Mouse (Mus musculus): Measurements from ENCODE around the gene Tspan4. TPM values are rescaled to one million over a fixed set of nuclear protein-coding genes. Genes with fewer than 3 reads are reported as not detected.
A peak's percentile ranks its signal among the peaks of the same experiment; 100 is the strongest.

Gene Tspan4
- polyA plus RNA-seq, 1 experiment from 2014 or later, result 58.9 TPM

DNA sequence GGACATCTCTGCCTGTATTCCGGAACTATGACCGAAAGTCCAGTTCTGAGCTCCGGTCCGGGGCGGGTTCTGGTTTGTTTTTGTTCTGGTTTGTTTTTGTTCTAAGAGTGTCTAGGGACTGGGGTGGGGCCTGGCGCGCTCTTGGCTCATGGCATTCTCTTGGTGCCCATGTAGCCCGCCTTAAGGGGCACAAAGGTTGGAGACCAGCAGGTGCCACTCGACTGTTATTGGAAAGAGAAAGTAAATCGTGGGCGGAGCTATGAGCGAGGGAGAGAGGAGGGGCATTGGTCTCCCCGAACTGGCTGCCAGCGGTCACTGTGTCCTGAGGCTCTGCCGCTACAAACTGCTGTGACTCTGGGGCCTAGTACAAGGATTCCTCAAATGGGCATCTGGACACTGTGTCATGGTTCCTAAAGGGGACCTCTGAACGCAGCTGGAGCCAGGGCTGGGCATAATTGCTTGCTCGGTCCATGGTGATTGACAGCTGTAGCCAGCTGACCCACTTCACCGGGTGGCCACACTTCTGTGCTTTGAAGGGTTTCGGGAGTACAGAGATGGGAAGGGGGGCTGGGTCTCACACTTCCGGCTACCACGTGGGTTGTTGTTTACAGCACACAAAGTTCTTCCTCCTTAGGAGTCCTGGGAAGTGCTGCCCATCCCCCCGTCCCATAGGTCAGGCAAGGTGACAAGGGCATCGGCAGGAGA, 19.3 kb upstream of the Tspan4 start:
- WGBS (ENCODE audit: insufficient replicate concordance), result 2% methylated on average over 23 of the region's 23 CpGs
- Histone ChIP-seq H3K4me1 (ENCODE audit: control insufficient read depth, insufficient read depth, low read length) (peaks cover 15% of the 10 kb centered on the region; the same call in 1 of the 2 replicates), H3K27ac (ENCODE audit: low read depth, low read length) (peak overlapping the region; percentile 73), H3K27me3 (ENCODE audit: control insufficient read depth, insufficient read depth, low read length) (peaks cover 6% of the 10 kb centered on the region), H3K9me3 (replicated peaks; ENCODE audit: control insufficient read depth, low read length) (no peaks in the 10 kb centered on the region), H3K36me3 (ENCODE audit: control insufficient read depth, insufficient read depth, low read length) (peaks cover 16% of the 10 kb centered on the region), H3K4me2 (peak overlapping the region; percentile 84), H3K9ac (ENCODE audit: low read depth, low read length) (peak overlapping the region; percentile 65), H3K4me3 (ENCODE audit: low read depth, low read length) (peak overlapping the region; percentile 58)
- peak; percentile 43 for ATAC-seq (replicated peaks; ENCODE audit: insufficient number of reproducible peaks, low FRiP score, low TSS enrichment)

DNA sequence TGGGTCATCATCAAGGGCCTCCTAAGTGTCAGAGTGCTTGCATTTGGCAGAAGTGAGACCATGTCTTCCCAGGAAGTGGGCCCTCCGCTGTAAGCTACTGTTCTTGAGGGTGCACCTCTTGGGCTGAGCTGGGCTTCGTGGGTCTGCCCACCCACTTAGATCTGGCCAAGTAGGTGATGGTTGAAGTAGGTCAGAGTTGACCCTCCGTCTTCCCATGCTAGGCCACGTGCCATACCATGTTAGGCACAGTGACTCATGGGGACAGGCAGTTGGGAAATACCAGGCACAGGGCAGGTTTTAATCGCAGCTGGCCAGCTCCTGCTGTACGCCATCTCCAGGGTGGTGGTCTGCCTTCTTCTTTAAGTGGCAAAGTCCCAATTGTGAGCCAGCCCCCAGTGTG, 18.3 kb upstream of the Tspan4 start:
- 0 out of 2 replicates have a peak overlapping the region, but pooled peaks have one; percentile 58 for H3K4me3 ChIP-seq (ENCODE audit: low read depth, low read length)
- H3K27me3 ChIP-seq (ENCODE audit: control insufficient read depth, insufficient read depth, low read length), result peaks cover 15% of the 10 kb centered on the region
- peak overlapping the region; percentile 84; the same call in 1 of the 2 replicates for H3K4me2 ChIP-seq
- no peaks in the 10 kb centered on the region for H3K9me3 ChIP-seq (replicated peaks; ENCODE audit: control insufficient read depth, low read length)
- H3K4me1 ChIP-seq (ENCODE audit: control insufficient read depth, insufficient read depth, low read length), result peaks cover 24% of the 10 kb centered on the region; the same call in 1 of the 2 replicates
- H3K36me3 ChIP-seq (ENCODE audit: control insufficient read depth, insufficient read depth, low read length), result peaks cover 11% of the 10 kb centered on the region
- no peak for ATAC-seq (replicated peaks; ENCODE audit: insufficient number of reproducible peaks, low FRiP score, low TSS enrichment)
- H3K9ac ChIP-seq (ENCODE audit: low read depth, low read length), result no peak overlapping the region
- 84% methylated on average over 6 of the region's 6 CpGs for WGBS (ENCODE audit: insufficient replicate concordance)
- H3K27ac ChIP-seq (ENCODE audit: low read depth, low read length), result no peak overlapping the region

DNA sequence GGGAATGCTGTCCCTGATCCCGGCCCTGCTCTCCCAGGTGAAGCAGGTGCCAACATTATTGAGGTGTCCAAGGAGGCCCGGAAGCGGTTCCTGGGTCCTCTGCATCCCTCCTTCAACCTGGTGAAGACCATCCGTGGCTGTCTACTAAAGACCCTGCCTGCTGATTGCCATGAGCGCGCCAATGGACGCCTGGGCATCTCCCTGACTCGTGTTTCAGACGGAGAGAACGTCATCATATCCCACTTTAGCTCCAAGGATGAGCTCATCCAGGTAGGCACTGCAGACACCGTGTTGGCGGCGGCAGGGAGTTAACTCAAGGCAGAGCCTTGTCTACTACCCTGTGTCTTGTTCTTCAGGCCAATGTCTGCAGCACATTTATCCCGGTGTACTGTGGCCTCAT, 17.8 kb upstream of the Tspan4 start:
- Histone ChIP-seq H3K4me3 (ENCODE audit: low read depth, low read length) (no peak overlapping the region), H3K27ac (ENCODE audit: low read depth, low read length) (no peak overlapping the region), H3K9me3 (replicated peaks; ENCODE audit: control insufficient read depth, low read length) (no peaks in the 10 kb centered on the region), H3K36me3 (ENCODE audit: control insufficient read depth, insufficient read depth, low read length) (peaks cover 7% of the 10 kb centered on the region), H3K4me1 (ENCODE audit: control insufficient read depth, insufficient read depth, low read length) (peaks cover 25% of the 10 kb centered on the region; the same call in 1 of the 2 replicates), H3K9ac (ENCODE audit: low read depth, low read length) (no peak overlapping the region), H3K4me2 (no peak overlapping the region), H3K27me3 (ENCODE audit: control insufficient read depth, insufficient read depth, low read length) (peaks cover 20% of the 10 kb centered on the region)
- 89% methylated on average over 14 of the region's 14 CpGs for WGBS (ENCODE audit: insufficient replicate concordance)
- no peak for ATAC-seq (replicated peaks; ENCODE audit: insufficient number of reproducible peaks, low FRiP score, low TSS enrichment)

DNA sequence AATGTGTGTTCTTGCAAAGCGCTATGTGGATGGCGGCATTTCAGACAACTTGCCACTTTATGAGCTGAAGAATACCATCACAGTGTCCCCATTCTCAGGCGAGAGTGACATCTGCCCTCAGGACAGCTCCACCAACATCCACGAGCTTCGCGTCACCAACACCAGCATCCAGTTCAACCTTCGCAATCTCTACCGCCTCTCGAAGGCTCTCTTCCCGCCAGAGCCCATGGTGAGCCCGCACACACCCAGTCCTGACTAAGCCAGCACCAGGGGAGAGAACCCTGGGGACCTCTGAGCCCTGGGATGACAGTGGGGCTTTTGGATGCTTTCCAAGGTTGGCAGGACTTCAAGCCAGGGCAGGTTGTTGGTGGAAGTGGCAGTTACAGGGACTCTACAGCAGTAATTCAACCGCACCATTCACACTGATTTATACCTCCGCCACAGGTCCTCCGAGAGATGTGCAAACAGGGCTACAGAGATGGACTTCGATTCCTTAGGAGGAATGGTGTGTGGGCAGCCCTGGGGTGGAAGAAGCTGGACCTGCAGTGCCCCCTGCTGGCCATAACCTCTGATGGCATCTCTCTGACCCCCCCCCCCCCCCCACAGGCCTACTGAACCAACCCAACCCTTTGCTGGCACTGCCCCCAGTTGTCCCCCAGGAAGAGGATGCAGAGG, 16.9 kb upstream of the Tspan4 start:
- H3K4me1 ChIP-seq (ENCODE audit: control insufficient read depth, insufficient read depth, low read length), result peaks cover 28% of the 10 kb centered on the region
- H3K9ac ChIP-seq (ENCODE audit: low read depth, low read length), result no peak overlapping the region
- no peaks in the 10 kb centered on the region for H3K9me3 ChIP-seq (replicated peaks; ENCODE audit: control insufficient read depth, low read length)
- peaks cover 7% of the 10 kb centered on the region for H3K36me3 ChIP-seq (ENCODE audit: control insufficient read depth, insufficient read depth, low read length)
- ATAC-seq (replicated peaks; ENCODE audit: insufficient number of reproducible peaks, low FRiP score, low TSS enrichment), result no peak
- no peak overlapping the region for H3K27ac ChIP-seq (ENCODE audit: low read depth, low read length)
- peaks cover 27% of the 10 kb centered on the region for H3K27me3 ChIP-seq (ENCODE audit: control insufficient read depth, insufficient read depth, low read length)
- H3K4me2 ChIP-seq, result no peak overlapping the region
- 75% methylated on average over 15 of the region's 15 CpGs for WGBS (ENCODE audit: insufficient replicate concordance)
- no peak overlapping the region for H3K4me3 ChIP-seq (ENCODE audit: low read depth, low read length)

DNA sequence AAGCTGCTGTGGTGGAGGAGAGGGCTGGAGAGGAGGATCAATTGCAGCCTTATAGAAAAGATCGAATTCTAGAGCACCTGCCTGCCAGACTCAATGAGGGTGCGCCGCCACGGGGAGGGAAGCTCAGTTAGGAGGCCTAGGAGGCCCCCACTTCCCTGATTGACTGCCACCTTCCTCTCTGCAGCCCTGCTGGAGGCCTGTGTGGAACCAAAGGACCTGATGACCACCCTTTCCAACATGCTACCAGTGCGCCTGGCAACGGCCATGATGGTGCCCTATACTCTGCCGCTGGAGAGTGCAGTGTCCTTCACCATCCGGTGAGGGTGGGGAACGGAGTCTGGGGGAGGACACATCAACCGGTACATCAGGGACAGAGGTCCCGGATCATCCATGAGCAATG, 16.4 kb upstream of the Tspan4 start:
- peaks cover 32% of the 10 kb centered on the region for H3K4me1 ChIP-seq (ENCODE audit: control insufficient read depth, insufficient read depth, low read length)

DNA sequence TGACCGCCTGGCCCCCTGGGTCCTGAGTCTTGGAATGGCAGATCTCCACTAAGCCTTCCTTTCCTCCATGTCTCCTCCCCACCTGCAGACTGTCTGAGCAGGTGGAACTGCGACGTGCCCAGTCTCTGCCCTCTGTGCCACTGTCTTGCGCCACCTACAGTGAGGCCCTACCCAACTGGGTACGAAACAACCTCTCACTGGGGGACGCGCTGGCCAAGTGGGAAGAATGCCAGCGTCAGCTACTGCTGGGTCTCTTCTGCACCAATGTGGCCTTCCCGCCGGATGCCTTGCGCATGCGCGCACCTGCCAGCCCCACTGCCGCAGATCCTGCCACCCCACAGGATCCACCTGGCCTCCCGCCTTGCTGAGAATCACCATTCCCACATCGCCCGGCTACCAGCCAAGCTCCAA, 15.7 kb upstream of the Tspan4 start:
- WGBS (ENCODE audit: insufficient replicate concordance), result 87% methylated on average over 17 of the region's 17 CpGs
- ATAC-seq (replicated peaks; ENCODE audit: insufficient number of reproducible peaks, low FRiP score, low TSS enrichment), result no peak
- Histone ChIP-seq H3K36me3 (ENCODE audit: control insufficient read depth, insufficient read depth, low read length) (peaks cover 7% of the 10 kb centered on the region), H3K4me3 (ENCODE audit: low read depth, low read length) (no peak overlapping the region), H3K9me3 (replicated peaks; ENCODE audit: control insufficient read depth, low read length) (no peaks in the 10 kb centered on the region), H3K4me2 (no peak overlapping the region), H3K27me3 (ENCODE audit: control insufficient read depth, insufficient read depth, low read length) (peaks cover 39% of the 10 kb centered on the region), H3K4me1 (ENCODE audit: control insufficient read depth, insufficient read depth, low read length) (peaks cover 29% of the 10 kb centered on the region), H3K27ac (ENCODE audit: low read depth, low read length) (no peak overlapping the region), H3K9ac (ENCODE audit: low read depth, low read length) (no peak overlapping the region)

More for the DNA sequence above, 16.4 kb upstream of the Tspan4 start:
- 83% methylated on average over 11 of the region's 11 CpGs for WGBS (ENCODE audit: insufficient replicate concordance)
- H3K27me3 ChIP-seq (ENCODE audit: control insufficient read depth, insufficient read depth, low read length), result peaks cover 33% of the 10 kb centered on the region
- H3K36me3 ChIP-seq (ENCODE audit: control insufficient read depth, insufficient read depth, low read length), result peaks cover 7% of the 10 kb centered on the region
- no peak for ATAC-seq (replicated peaks; ENCODE audit: insufficient number of reproducible peaks, low FRiP score, low TSS enrichment)
- no peak overlapping the region for H3K4me3 ChIP-seq (ENCODE audit: low read depth, low read length)
- no peak overlapping the region for H3K4me2 ChIP-seq
- H3K9me3 ChIP-seq (replicated peaks; ENCODE audit: control insufficient read depth, low read length), result no peaks in the 10 kb centered on the region
- H3K9ac ChIP-seq (ENCODE audit: low read depth, low read length), result no peak overlapping the region
- no peak overlapping the region for H3K27ac ChIP-seq (ENCODE audit: low read depth, low read length)

DNA sequence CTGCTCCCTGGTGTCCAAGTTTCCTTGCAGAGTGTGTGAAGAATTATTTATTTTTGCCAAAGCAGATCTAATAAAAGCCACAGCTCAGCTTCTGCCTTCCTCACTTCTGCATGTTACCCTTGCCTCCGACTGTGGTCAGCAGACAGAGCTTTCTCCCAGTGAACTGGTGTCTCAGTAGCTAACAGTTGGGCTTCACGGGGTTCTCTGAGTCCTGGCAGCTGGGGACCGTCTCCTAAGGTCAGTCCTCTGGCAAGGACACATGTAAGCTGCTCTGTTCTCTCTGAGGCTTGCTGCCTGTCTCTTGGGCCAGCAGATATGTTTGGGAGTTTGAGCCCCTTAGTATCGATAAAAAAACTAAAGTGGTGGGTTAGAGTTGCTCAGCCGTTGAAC, 15.0 kb upstream of the Tspan4 start:
- H3K9me3 ChIP-seq (replicated peaks; ENCODE audit: control insufficient read depth, low read length), result no peaks in the 10 kb centered on the region
- peaks cover 7% of the 10 kb centered on the region for H3K36me3 ChIP-seq (ENCODE audit: control insufficient read depth, insufficient read depth, low read length)
- no peak for ATAC-seq (replicated peaks; ENCODE audit: insufficient number of reproducible peaks, low FRiP score, low TSS enrichment)
- no peak overlapping the region for H3K4me3 ChIP-seq (ENCODE audit: low read depth, low read length)
- peaks cover 44% of the 10 kb centered on the region for H3K27me3 ChIP-seq (ENCODE audit: control insufficient read depth, insufficient read depth, low read length)
- 0 out of 2 replicates have a peak overlapping the region, but pooled peaks have one; percentile 10 for H3K9ac ChIP-seq (ENCODE audit: low read depth, low read length)
- peaks cover 34% of the 10 kb centered on the region for H3K4me1 ChIP-seq (ENCODE audit: control insufficient read depth, insufficient read depth, low read length)
- WGBS (ENCODE audit: insufficient replicate concordance), result 68% methylated on average over 5 of the region's 5 CpGs
- no peak overlapping the region for H3K4me2 ChIP-seq
- no peak overlapping the region for H3K27ac ChIP-seq (ENCODE audit: low read depth, low read length)

DNA sequence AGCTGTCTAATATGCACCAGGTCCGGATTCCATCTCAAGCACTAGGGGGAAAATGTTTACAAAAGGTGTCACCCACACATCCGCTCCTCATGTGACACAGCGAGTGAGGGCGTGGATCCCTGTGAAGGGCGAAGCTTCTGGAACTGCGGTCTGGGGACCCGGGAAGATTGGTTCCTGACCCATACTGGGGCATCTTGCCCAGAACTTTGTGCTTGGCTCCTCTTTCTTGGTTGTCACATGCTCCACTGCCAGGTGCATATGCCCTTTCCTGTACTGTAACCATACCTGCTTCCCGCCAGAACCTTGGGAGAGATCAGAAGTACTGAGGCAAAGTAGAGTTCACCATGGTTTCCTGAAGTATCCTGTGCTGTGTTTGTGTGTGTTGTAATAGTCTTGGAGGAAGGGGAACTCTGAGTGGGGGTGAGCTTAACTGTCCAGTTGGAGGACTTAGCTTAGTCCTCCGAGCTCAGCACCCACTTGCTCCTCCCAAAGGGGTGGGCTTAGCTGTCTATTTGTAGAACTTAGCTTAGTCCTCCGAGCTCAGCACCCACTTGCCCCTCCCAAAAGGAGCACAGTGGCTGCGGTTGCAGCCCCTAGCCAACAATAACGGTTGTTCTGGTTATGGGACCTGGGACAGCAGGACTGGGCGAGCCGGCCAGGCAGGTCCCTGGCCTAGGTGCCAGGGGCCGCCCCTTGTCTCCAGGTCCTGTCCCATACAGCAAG, 14.5 kb upstream of the Tspan4 start, which contains the start of gene Cracr2b:
TSS of gene Cracr2b (plus strand) at position 704 of the 723 bp plus-strand sequence.
- no peaks in the 10 kb centered on the region for H3K9me3 ChIP-seq (replicated peaks; ENCODE audit: control insufficient read depth, low read length)
- WGBS (ENCODE audit: insufficient replicate concordance), result 68% methylated on average over 15 of the region's 15 CpGs
- no peak for ATAC-seq (replicated peaks; ENCODE audit: insufficient number of reproducible peaks, low FRiP score, low TSS enrichment)
- peak within 1 kb of the TSS; percentile 51 for H3K27ac ChIP-seq (ENCODE audit: low read depth, low read length)
- H3K4me1 ChIP-seq (ENCODE audit: control insufficient read depth, insufficient read depth, low read length), result peaks cover 39% of the 10 kb centered on the region
- H3K27me3 ChIP-seq (ENCODE audit: control insufficient read depth, insufficient read depth, low read length), result peaks cover 50% of the 10 kb centered on the region
- H3K9ac ChIP-seq (ENCODE audit: low read depth, low read length), result peak within 1 kb of the TSS; percentile 66
- H3K4me2 ChIP-seq, result peak within 1 kb of the TSS; percentile 98
- H3K36me3 ChIP-seq (ENCODE audit: control insufficient read depth, insufficient read depth, low read length), result peaks cover 7% of the 10 kb centered on the region
- H3K4me3 ChIP-seq (ENCODE audit: low read depth, low read length), result peak within 1 kb of the TSS; percentile 60

Data from heart, embryonic 11.5 days (tissue).